Mouse (Mus musculus) lung, embryonic 14.5 days (tissue): ENCODE data around the gene Efl1. TPM values are rescaled to one million over a fixed set of nuclear protein-coding genes. Genes with fewer than 3 reads are reported as not detected.

ENCODE experiments used
- ATAC-seq: fragments of 200-750 bp; cut with Nextera tagmentation; 2 replicates; pipeline ENCODE4 v1.8.0; 2017; ENCODE audit warnings: mild to moderate bottlenecking, moderate TSS enrichment, moderate library complexity; ENCODE audit not compliant: insufficient read depth
- DNase-seq: peaks from one replicate; pipeline ENCODE4 v3.0.0-alpha.2; 2015
- H3K27ac ChIP-seq: fragments of 300-500 bp; sonication (generic); 2 replicates; pipeline ENCODE4 v1.5.1; 2014; ENCODE audit warnings: low read depth, mild to moderate bottlenecking, moderate library complexity
- H3K27me3 ChIP-seq: fragments of 300-500 bp; sonication (generic); 2 replicates; pipeline ENCODE4 v1.6.1; 2014; ENCODE audit warnings: low read length, control low read depth; ENCODE audit not compliant: insufficient read depth
- H3K36me3 ChIP-seq: fragments of 300-500 bp; sonication (generic); 2 replicates; pipeline ENCODE4 v1.6.1; 2014; ENCODE audit warnings: control low read depth; ENCODE audit not compliant: insufficient read depth
- H3K4me1 ChIP-seq: fragments of 300-500 bp; sonication (generic); 2 replicates; pipeline ENCODE4 v1.6.1; 2014; ENCODE audit warnings: antibody characterized with exemption, control low read depth; ENCODE audit not compliant: insufficient read depth
- H3K4me2 ChIP-seq: fragments of 300-500 bp; sonication (generic); 2 replicates; pipeline ENCODE4 v1.6.1; 2014; ENCODE audit warnings: mild to moderate bottlenecking
- H3K4me3 ChIP-seq: fragments of 300-500 bp; sonication (generic); 2 replicates; pipeline ENCODE4 v1.5.1; 2014; ENCODE audit warnings: low read depth, low read length
- H3K9ac ChIP-seq: fragments of 300-500 bp; sonication (generic); 2 replicates; pipeline ENCODE4 v1.6.1; 2014
- H3K9me3 ChIP-seq: fragments of 300-500 bp; sonication (generic); 2 replicates; pipeline ENCODE4 v1.6.1; 2016; ENCODE audit warnings: low read depth, low read length, control low read depth
- CTCF ChIP-seq: IDR thresholded peaks from 2 replicates; pipeline ENCODE4 v1.5.1; 2016; ENCODE audit warnings: antibody characterized with exemption, low read depth
- WGBS: fragments of 180-500 bp; shearing (Covaris S2); extraction: QIAGEN DNeasy Blood & Tissue Kit; methylation state at CpG from one replicate; pipeline ENCODE4 v1.1.7; 2014; 5-methylcytosine and 5-hydroxymethylcytosine counted together
- polyA plus RNA-seq: library from polyadenylated mRNA; unstranded; fragments of >200 nt; fragmentation: Nextera tagmentation; extraction: Ambion mirVana; gene quantifications from 2 replicates; pipeline ENCODE4 v1.2.1, GENCODE M21; 2014

Efl1 gene
- polyA plus RNA-seq, 1 experiment from 2014 or later = 30.1 TPM

- TF ChIP-seq CTCF = no peak
- H3K36me3 ChIP-seq = no peaks in the 10 kb centered on the region
- 0 out of 2 replicates have a peak, but pooled peaks cover 3% of the 10 kb centered on the region for H3K27me3 ChIP-seq
- peak overlapping the region; percentile 74 for H3K27ac ChIP-seq
- DNase-seq = peak; percentile 80
- peak overlapping the region; percentile 37 for H3K4me2 ChIP-seq
- 0 out of 2 replicates have a peak, but pooled peaks cover 3% of the 10 kb centered on the region for H3K4me1 ChIP-seq
- WGBS = 58% methylated on average over 19 of the region's 19 CpGs
- H3K9me3 ChIP-seq = no peaks in the 10 kb centered on the region
- no peak overlapping the region for H3K9ac ChIP-seq
- peak; percentile 36; the same call in 1 of the 2 replicates for ATAC-seq
- H3K4me3 ChIP-seq = no peak overlapping the region
Measured at GRCm38 (mm10) chr7:82812186-82813155, 164.1 kb downstream of the Efl1 start.

- TF ChIP-seq CTCF = no peak
- Histone ChIP-seq H3K27ac (no peak overlapping the region), H3K4me3 (no peak overlapping the region), H3K27me3 (no peaks in the 10 kb centered on the region), H3K4me2 (no peak overlapping the region), H3K4me1 (no peaks in the 10 kb centered on the region), H3K9me3 (no peaks in the 10 kb centered on the region), H3K9ac (no peak overlapping the region), H3K36me3 (no peaks in the 10 kb centered on the region)
- WGBS = 91% methylated on average over 7 of the region's 7 CpGs
- ATAC-seq = no peak
- no peak for DNase-seq
Measured at GRCm38 (mm10) chr7:82819541-82819940, 171.1 kb downstream of the Efl1 start.

GRCm38 (mm10) chr7:82820661-82821060, 172.2 kb downstream of the Efl1 start:
- no peak overlapping the region for H3K27ac ChIP-seq
- H3K4me2 ChIP-seq = no peak overlapping the region
- no peak overlapping the region for H3K4me3 ChIP-seq
- DNase-seq (no peak), ATAC-seq (no peak)
- no peak for TF ChIP-seq CTCF
- H3K27me3 ChIP-seq = no peaks in the 10 kb centered on the region
- H3K9me3 ChIP-seq = no peaks in the 10 kb centered on the region
- no peaks in the 10 kb centered on the region for H3K4me1 ChIP-seq
- WGBS = 44% methylated on average over 4 of the region's 4 CpGs
- H3K36me3 ChIP-seq = no peaks in the 10 kb centered on the region
- no peak overlapping the region for H3K9ac ChIP-seq

GRCm38 (mm10) chr7:82821501-82821900, 173.1 kb downstream of the Efl1 start:
- Histone ChIP-seq H3K4me2 (no peak overlapping the region), H3K27me3 (no peaks in the 10 kb centered on the region), H3K36me3 (no peaks in the 10 kb centered on the region), H3K9me3 (no peaks in the 10 kb centered on the region), H3K4me1 (no peaks in the 10 kb centered on the region), H3K4me3 (no peak overlapping the region), H3K9ac (no peak overlapping the region), H3K27ac (no peak overlapping the region)
- WGBS = 69% methylated on average over 3 of the region's 3 CpGs
- ATAC-seq (no peak), DNase-seq (no peak)
- no peak for TF ChIP-seq CTCF

GRCm38 (mm10) chr7:82822528-82822927, 174.1 kb downstream of the Efl1 start:
- no peaks in the 10 kb centered on the region for H3K27me3 ChIP-seq
- H3K4me3 ChIP-seq = no peak overlapping the region
- no peak overlapping the region for H3K27ac ChIP-seq
- no peaks in the 10 kb centered on the region for H3K9me3 ChIP-seq
- H3K4me1 ChIP-seq = no peaks in the 10 kb centered on the region
- no peak overlapping the region for H3K9ac ChIP-seq
- DNase-seq (peak; percentile 52), ATAC-seq (peak; percentile 58)
- H3K4me2 ChIP-seq = no peak overlapping the region
- no peaks in the 10 kb centered on the region for H3K36me3 ChIP-seq
- 15% methylated on average over 1 of the region's 1 CpGs for WGBS
- TF ChIP-seq CTCF = no peak

Other genes starting within 250 kb of the Efl1 start
- gene Saxo2, start 86 bp upstream of the Efl1 start, polyA plus RNA-seq = 3.9 and 4.7 TPM in 2 replicates
- 17.4 and 17.6 TPM in 2 replicates for gene Mex3b, start 218.7 kb downstream of the Efl1 start, polyA plus RNA-seq